Mouse (Mus musculus) urinary bladder, postnatal 36 days (tissue): ENCODE data around the gene Gm266.
"Not testable (repeated sequence)": the region's sequence is repeated elsewhere in the genome, so short reads cannot be mapped to it uniquely, and the experiment has no call there.

Experiments used
- DNase-seq, 2 experiments: peaks; one replicate each; pipeline ENCODE4 v3.0.0; 2022; ENCODE audit warnings: low spot score in 2 of 2, mixed read lengths in 1 of 2

The Gm266 gene

DNA sequence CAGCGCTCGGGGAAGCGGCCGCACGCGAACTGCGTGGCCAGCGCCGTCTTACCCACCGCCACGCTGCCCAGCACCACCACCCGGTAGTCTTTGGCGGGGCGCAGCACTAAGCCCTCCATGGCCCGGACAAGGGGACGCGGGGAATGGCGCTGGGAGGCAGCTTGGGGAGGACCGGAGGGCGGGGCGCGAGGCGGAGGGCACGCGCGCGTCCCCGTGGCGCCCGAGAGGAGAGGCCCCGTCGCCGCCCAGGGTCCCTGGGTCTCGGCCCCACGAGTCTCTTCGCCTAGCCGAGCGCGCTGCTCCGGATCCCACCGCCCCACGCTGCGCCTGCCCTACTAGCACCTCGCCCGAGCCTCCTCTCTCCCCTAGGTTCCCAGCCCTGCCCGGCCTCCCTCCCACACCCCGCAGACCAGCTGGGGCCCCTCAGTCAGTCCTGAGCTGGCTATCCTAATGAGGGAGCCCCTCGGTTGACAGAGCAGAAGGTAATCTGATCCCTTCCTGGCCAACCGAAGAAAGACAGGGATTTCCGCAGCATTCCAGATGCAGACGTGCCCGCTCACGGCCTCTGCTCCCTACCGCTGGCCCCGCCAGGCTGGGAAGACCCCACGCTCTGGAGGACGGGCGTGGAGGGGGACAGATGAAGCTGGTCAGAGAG lies at the start of gene Gm266:
Gm266 (minus strand) TSS at position 172 of the 655 bp plus-strand sequence.
- DNase-seq = no peak

DNA sequence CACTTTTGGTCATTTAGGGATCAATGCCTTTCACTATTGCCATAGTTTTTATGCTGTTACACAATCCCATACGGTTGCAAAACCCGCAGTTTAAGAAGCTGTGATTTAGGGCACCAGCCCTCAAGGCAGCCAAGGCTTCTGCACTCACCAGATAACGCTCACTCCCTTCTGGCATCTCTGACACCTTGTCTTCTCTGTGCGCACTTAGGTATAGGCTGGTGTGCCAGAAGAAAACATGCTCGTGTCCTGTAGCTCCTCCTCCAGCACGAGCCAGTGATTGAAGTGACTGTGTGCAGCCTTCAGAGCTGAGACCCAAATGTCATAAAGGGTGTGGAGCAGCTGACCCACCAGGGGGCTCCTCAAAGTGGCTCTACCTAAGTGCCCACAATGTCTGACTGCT lies 49.7 kb upstream of the Gm266 start:
- DNase-seq = no peak

GRCm38 (mm10) chr12:111533096-111533794 lies 47.6 kb upstream of the Gm266 start:
- no peak for DNase-seq

- DNase-seq = no peak
These were observed 43.6 kb upstream of the Gm266 start for GRCm38 (mm10) chr12:111529192-111529591.

GRCm38 (mm10) chr12:111527643-111528281 lies 42.1 kb upstream of the Gm266 start:
- DNase-seq = no peak

DNA sequence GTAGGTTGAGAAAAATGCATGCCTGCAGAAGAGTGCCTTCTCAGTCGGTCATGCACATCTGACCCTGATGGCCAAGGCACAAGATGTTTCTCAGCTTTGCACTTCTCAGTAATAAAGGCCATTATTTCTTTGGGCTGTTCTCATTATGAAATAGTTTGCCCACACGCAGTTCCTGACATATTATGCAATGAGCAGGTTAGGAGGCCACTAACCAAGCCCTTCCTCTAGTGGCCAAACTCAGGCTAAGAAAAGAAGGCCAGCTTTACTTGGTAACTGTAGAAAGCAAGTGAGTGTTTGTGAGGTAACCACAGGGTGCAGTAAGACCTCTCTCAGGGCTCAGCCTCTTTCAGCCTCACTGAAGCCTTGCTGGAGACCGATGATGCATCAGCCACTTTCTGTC lies 39.3 kb upstream of the Gm266 start:
- no peak for DNase-seq

- DNase-seq = no peak
These were observed 38.8 kb upstream of the Gm266 start for GRCm38 (mm10) chr12:111524469-111524868.

- DNase-seq = no peak
These were observed 35.4 kb upstream of the Gm266 start for GRCm38 (mm10) chr12:111520994-111521393.

GRCm38 (mm10) chr12:111519821-111520220 lies 34.2 kb upstream of the Gm266 start:
- DNase-seq = no peak

DNA sequence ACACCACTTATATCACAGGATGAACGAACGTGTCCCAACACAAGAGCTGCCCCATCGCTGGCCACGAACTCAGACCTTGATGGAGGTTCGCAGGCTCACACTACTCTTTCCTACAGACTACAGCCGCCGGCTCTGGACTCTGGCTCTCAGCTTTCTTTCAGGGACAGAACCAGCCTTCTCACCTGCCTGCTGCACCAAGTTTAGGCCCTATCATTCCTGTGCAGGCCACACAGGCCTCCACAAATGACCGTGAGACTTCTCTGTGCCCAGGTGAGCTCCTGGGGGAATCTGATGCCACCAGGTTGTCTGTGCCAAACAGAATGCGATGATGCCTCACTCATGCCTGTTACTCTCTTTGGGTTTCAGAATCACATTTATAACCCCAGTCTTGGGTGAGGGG lies 32.8 kb upstream of the Gm266 start:
- no peak for DNase-seq

GRCm38 (mm10) chr12:111517901-111518300 lies 32.3 kb upstream of the Gm266 start:
- no peak for DNase-seq

DNA sequence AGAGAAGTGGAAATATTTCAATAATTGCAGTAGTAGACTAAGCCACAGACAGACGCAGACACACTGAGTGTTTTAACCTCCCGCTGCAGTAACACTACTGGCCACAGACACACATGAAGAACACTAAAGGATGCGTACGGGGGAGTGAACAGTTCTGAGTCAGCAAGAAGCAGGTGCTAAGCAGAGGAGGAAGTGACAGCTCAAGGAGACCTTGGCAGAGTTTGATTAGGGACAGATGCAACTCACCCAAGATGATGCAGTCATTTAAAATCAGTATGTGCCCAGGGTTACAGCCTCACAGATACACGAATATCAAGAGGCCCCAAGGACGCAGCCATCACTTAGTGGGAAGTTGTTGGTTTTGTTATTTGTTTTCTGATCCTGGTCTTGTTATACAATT lies 31.2 kb upstream of the Gm266 start:
- DNase-seq = no peak

DNA sequence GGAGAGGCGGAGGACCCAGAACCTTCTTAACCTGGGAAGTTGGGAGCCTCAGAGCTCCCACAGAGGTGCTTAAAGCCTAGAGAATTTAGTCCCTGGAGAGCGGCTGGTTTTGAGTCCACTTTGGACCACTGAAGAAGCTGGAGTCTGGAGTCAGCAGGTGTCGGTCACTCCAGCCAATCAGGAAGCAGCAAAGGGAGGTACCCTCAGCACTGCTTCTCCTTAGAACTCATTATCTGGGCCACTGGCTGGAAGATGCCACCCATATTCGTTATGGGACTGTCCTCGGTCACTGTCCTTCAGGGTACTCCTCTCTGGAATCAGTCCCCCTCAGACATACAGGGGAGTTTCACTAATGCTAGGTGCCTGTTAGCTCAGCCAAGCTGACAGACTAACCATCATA lies 30.3 kb upstream of the Gm266 start:
- DNase-seq = no peak

DNA sequence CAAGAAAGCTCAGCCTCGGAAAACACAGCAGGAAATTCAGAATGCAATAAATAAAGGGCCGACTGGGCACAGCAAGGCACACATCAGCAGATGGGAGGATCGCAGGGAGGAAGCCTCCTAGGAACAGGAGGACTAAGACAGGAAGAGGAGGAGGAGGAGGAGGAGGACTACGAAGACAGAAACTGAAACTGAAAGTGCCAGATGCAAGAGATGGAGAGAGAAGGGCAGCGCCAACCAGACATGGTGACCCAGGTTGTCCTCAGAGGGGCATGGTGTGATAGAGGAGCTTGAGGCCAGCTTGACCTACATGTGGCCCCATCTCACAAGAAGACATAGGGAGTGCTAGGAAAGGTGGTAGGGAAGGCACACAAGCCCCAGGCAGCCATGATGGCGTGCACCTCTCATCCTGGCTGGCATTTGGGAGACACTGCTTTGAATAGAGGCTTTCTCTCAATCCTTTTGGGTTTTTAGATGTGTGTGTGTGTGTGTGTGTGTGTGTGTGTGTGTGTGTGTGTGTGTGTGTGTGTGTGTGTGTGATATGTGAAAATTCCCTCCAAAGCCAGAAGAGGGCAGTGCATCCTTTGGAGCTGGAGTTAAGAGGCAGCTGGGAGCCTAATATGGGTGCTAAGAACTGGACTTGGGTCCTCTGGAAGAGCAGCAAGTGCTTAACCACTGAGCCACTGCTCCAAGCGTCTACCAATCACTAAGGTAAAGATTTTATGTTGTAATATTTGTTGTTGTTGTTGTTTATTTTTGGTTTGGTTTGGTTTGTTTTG lies 29.4 kb upstream of the Gm266 start:
- DNase-seq = no peak

DNA sequence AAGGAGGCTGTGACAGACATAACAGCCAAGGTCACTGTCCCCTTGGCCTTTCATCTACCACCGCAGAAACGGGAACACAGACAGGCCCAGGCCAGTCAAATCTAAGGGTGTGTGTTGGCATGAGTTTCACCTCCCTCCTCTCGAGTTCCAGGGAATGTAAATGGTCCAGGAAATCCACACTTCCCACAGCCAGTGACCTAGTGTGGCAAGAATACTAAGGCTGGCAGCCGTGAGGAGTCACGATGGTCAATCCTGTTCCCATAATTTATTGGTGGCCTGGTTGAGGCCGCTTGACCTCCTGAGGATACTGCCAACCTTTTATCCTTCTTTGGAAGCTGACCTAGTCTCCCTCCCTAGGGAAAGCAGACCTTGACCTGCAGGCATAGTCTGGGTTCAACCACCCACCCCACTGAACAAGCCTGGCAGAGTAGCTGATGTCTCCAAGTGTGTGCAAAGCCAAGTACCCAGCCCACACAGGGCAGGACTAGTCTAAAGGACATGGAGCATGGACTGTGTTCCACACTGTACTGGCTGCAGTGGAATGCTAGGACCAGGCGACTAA lies 28.7 kb upstream of the Gm266 start:
- no peak for DNase-seq

- no peak for DNase-seq
These were observed 28.1 kb upstream of the Gm266 start for GRCm38 (mm10) chr12:111513673-111514072.

- DNase-seq = no peak
These were observed 27.0 kb upstream of the Gm266 start for GRCm38 (mm10) chr12:111512572-111513063.

GRCm38 (mm10) chr12:111508438-111508837 lies 22.8 kb upstream of the Gm266 start:
- DNase-seq = not testable (repeated sequence)

- no peak for DNase-seq
These were observed 22.3 kb upstream of the Gm266 start for GRCm38 (mm10) chr12:111507962-111508361.

DNA sequence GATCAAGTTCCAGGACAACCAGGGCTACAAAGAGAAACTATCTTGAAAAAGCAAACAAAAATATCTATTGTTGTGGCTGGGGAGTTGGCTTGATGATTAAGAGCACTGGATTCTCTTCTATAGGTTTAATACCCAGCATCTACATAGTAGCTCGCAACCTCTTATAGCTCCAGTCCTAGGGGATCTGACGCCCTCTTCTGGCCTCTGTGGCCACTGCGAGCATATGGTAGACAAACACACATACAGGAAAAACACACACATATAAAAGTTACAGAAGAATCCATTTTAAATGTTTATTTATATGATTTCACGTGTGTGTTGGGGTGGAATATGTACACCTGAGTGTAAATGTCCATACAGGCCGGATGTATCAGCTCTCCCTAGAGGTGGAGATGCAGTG lies 21.4 kb upstream of the Gm266 start:
- no peak for DNase-seq

DNA sequence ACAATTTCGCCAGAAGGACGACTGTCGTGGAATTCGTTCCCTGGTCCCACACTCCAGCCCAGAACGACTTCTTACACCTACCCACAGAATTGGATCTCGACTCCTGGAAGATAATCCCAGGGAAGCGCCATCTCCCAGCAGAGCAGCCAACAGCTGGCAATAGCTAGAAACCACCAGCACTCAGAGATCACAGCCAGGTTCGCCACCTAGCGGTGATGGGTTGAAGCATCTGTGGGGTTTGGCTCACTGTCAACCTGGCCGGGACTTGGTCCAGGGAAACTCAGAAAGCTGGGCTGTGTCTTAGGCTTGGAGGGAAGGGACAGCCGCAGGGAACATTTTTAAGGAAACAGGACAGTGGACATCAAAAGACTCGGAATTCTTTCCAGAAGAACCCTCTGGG lies 19.3 kb upstream of the Gm266 start:
- peak; percentile 91 to 92 for DNase-seq

DNA sequence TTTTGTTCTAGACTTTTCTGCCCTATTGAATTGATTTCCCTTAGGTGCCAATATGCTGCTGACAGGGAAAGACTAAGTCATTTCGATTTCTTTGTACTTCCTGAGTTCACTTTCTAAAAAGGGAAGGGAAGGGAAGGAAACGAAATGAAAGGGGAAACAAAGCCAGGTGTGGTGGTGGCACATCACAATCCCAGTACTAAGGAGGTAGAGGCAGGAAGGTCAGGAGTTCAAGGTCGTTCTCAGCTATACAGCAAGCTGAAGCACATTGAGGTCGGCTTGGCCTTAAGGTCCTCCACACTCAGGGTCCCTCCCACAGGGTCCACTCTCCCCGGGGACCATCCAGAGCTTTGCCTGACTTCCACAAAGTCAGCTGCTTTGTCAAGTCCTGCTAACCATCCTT lies 17.9 kb upstream of the Gm266 start:
- DNase-seq = no peak
